Mouse (Mus musculus) spleen, embryonic (tissue): ENCODE measurements around the gene Rsbn1l.

Source experiments
- CTCF ChIA-PET: fragments of 350-600 bp; sonication (Branson Sonifier 250); formaldehyde crosslinking; loops from one replicate; lab custom pipeline; 2022; lab: Charles Lee

Gene Rsbn1l

GRCm38 (mm10) chr5:20956298-20956697 lies at the start of gene Rsbn1l:
Rsbn1l (minus strand) TSS chr5:20956398.
- CTCF ChIA-PET: no interaction called here

GRCm38 (mm10) chr5:21002723-21003122 lies 46.5 kb upstream of the Rsbn1l start:
- CTCF ChIA-PET: no interaction called here

- CTCF ChIA-PET: no interaction called here
Observed at GRCm38 (mm10) chr5:21001622-21002315, 45.6 kb upstream of the Rsbn1l start.

- CTCF ChIA-PET: no interaction called here
Observed at GRCm38 (mm10) chr5:20998427-20998826, 42.2 kb upstream of the Rsbn1l start.

GRCm38 (mm10) chr5:20997555-20997954 lies 41.4 kb upstream of the Rsbn1l start:
- CTCF ChIA-PET: no interaction called here

GRCm38 (mm10) chr5:20990062-20990809 lies 34.0 kb upstream of the Rsbn1l start:
- CTCF ChIA-PET: no interaction called here

GRCm38 (mm10) chr5:20986271-20986670 lies 30.1 kb upstream of the Rsbn1l start:
- CTCF ChIA-PET: no interaction called here

GRCm38 (mm10) chr5:20983505-20983904 lies 27.3 kb upstream of the Rsbn1l start:
- CTCF ChIA-PET: interaction anchor here (0.6 kb wide), 1 partner anchor 14 kb away, joined by 3 read pairs; no protein-coding TSS in a partner anchor

GRCm38 (mm10) chr5:20974690-20975089 lies 18.5 kb upstream of the Rsbn1l start:
- CTCF ChIA-PET: interaction anchor here (1.0 kb wide), 1 partner anchor 61 kb away, joined by 3 read pairs; no protein-coding TSS in a partner anchor

GRCm38 (mm10) chr5:20973999-20974398 lies 17.8 kb upstream of the Rsbn1l start:
- CTCF ChIA-PET: interaction anchor here (1.0 to 1.1 kb wide), 2 partner anchors 38 to 60 kb away, joined by 3 to 8 read pairs; no protein-coding TSS in a partner anchor

- CTCF ChIA-PET: interaction anchor here (0.6 to 1.1 kb wide), 2 partner anchors 37 to 473 kb away, joined by 4 to 8 read pairs; no protein-coding TSS in a partner anchor
Observed at GRCm38 (mm10) chr5:20973069-20973468, 16.9 kb upstream of the Rsbn1l start.

- CTCF ChIA-PET: interaction anchor here (0.7 kb wide), 1 partner anchor 15 kb away, joined by 3 read pairs; no protein-coding TSS in a partner anchor
Observed at GRCm38 (mm10) chr5:20968963-20969362, 12.8 kb upstream of the Rsbn1l start.

- CTCF ChIA-PET: interaction anchor here (0.7 kb wide), 1 partner anchor 15 kb away, joined by 3 read pairs; no protein-coding TSS in a partner anchor
Observed at GRCm38 (mm10) chr5:20968493-20968892, 12.3 kb upstream of the Rsbn1l start.

GRCm38 (mm10) chr5:20967942-20968341 lies 11.7 kb upstream of the Rsbn1l start:
- CTCF ChIA-PET: no interaction called here

- CTCF ChIA-PET: no interaction called here
Observed at GRCm38 (mm10) chr5:20964446-20964845, 8.2 kb upstream of the Rsbn1l start.

GRCm38 (mm10) chr5:20963295-20963694 lies 7.1 kb upstream of the Rsbn1l start:
- CTCF ChIA-PET: no interaction called here

GRCm38 (mm10) chr5:20960927-20961326 lies 4.7 kb upstream of the Rsbn1l start:
- CTCF ChIA-PET: no interaction called here

- CTCF ChIA-PET: interaction anchor here (1.0 kb wide), 1 partner anchor 176 kb away, joined by 3 read pairs; no protein-coding TSS in a partner anchor
Observed at GRCm38 (mm10) chr5:20955114-20955835, 923 bp downstream of the Rsbn1l start.

- CTCF ChIA-PET: interaction anchor here (0.6 kb wide), 1 partner anchor 105 kb away, joined by 6 read pairs; no protein-coding TSS in a partner anchor
Observed at GRCm38 (mm10) chr5:20952337-20952925, 3.8 kb downstream of the Rsbn1l start.

GRCm38 (mm10) chr5:20951666-20952281 lies 4.4 kb downstream of the Rsbn1l start:
- CTCF ChIA-PET: interaction anchor here (0.6 kb wide), 2 partner anchors 39 to 104 kb away, joined by 3 to 6 read pairs; no protein-coding TSS in a partner anchor
